Mouse (Mus musculus): Measurements from ENCODE around the gene Slc29a4. TPM values are rescaled to one million over a fixed set of nuclear protein-coding genes. Genes with fewer than 3 reads are reported as not detected.

The Slc29a4 gene
- total and polyA plus RNA-seq, 2 experiments from 2014 or later, result 0.08 to 0.48 TPM

GRCm38 (mm10) chr5:142750173-142750572 lies 57.9 kb downstream of the Slc29a4 start:
- WGBS, result 65% methylated on average over 11 of the region's 11 CpGs

GRCm38 (mm10) chr5:142752241-142752640 lies 59.9 kb downstream of the Slc29a4 start:
- H3K9me3 ChIP-seq (replicated peaks; ENCODE audit: control insufficient read depth, low read length), result no peaks in the 10 kb centered on the region
- 65% methylated on average over 13 of the region's 13 CpGs for WGBS
- no peak overlapping the region for H3K4me3 ChIP-seq (ENCODE audit: low read depth, low read length)
- no peak for ATAC-seq (ENCODE audit: insufficient read depth, low read depth)
- H3K27ac ChIP-seq (ENCODE audit: low read depth), result no peak overlapping the region
- H3K27me3 ChIP-seq (ENCODE audit: control insufficient read depth, insufficient read depth, low read length), result no peaks in the 10 kb centered on the region
- H3K4me2 ChIP-seq (ENCODE audit: low read depth, low read length), result no peak overlapping the region
- H3K4me1 ChIP-seq (ENCODE audit: control insufficient read depth, insufficient read depth), result no peaks in the 10 kb centered on the region
- no peak overlapping the region for H3K9ac ChIP-seq (replicated peaks; ENCODE audit: low read depth, low read length)
- H3K36me3 ChIP-seq (replicated peaks; ENCODE audit: control insufficient read depth, insufficient read depth, low read length), result peaks cover 83% of the 10 kb centered on the region
- no peak for TF ChIP-seq EP300 (IDR thresholded peaks at IDR 0.05; ENCODE audit: low read depth)
- TF ChIP-seq CTCF (IDR thresholded peaks at IDR 0.05; ENCODE audit: low read depth), result no peak
- DNase-seq (ENCODE audit: low spot score), result no peak

More at GRCm38 (mm10) chr5:142750173-142750572, 57.9 kb downstream of the Slc29a4 start:
- Histone ChIP-seq H3K27ac (ENCODE audit: low read depth) (no peak overlapping the region), H3K4me3 (ENCODE audit: low read depth, low read length) (no peak overlapping the region), H3K9ac (replicated peaks; ENCODE audit: low read depth, low read length) (no peak overlapping the region), H3K4me2 (ENCODE audit: low read depth, low read length) (no peak overlapping the region), H3K27me3 (ENCODE audit: control insufficient read depth, insufficient read depth, low read length) (no peaks in the 10 kb centered on the region), H3K36me3 (replicated peaks; ENCODE audit: control insufficient read depth, insufficient read depth, low read length) (peaks cover 74% of the 10 kb centered on the region), H3K4me1 (ENCODE audit: control insufficient read depth, insufficient read depth) (no peaks in the 10 kb centered on the region), H3K9me3 (replicated peaks; ENCODE audit: control insufficient read depth, low read length) (no peaks in the 10 kb centered on the region)
- TF ChIP-seq CTCF (IDR thresholded peaks at IDR 0.05; ENCODE audit: low read depth), result no peak
- TF ChIP-seq EP300 (IDR thresholded peaks at IDR 0.05; ENCODE audit: low read depth), result no peak
- ATAC-seq (ENCODE audit: insufficient read depth, low read depth), result no peak
- no peak for DNase-seq (ENCODE audit: low spot score)

GRCm38 (mm10) chr5:142759786-142760185 lies 67.5 kb downstream of the Slc29a4 start:
- no peaks in the 10 kb centered on the region for H3K9me3 ChIP-seq (replicated peaks; ENCODE audit: control insufficient read depth, low read length)
- no peaks in the 10 kb centered on the region for H3K4me1 ChIP-seq (ENCODE audit: control insufficient read depth, insufficient read depth)
- peaks cover 93% of the 10 kb centered on the region for H3K36me3 ChIP-seq (replicated peaks; ENCODE audit: control insufficient read depth, insufficient read depth, low read length)
- 80% methylated on average over 8 of the region's 8 CpGs for WGBS
- H3K4me2 ChIP-seq (ENCODE audit: low read depth, low read length), result no peak overlapping the region
- no peak for ATAC-seq (ENCODE audit: insufficient read depth, low read depth)
- no peak overlapping the region for H3K9ac ChIP-seq (replicated peaks; ENCODE audit: low read depth, low read length)
- TF ChIP-seq EP300 (IDR thresholded peaks at IDR 0.05; ENCODE audit: low read depth), result no peak
- H3K4me3 ChIP-seq (ENCODE audit: low read depth, low read length), result no peak overlapping the region
- no peak overlapping the region for H3K27ac ChIP-seq (ENCODE audit: low read depth)
- no peaks in the 10 kb centered on the region for H3K27me3 ChIP-seq (ENCODE audit: control insufficient read depth, insufficient read depth, low read length)
- no peak for DNase-seq (ENCODE audit: low spot score)

- no peak overlapping the region for H3K27ac ChIP-seq (ENCODE audit: low read depth)
- WGBS, result 81% methylated on average over 16 of the region's 16 CpGs
- no peak for ATAC-seq (ENCODE audit: insufficient read depth, low read depth)
- no peak overlapping the region for H3K4me2 ChIP-seq (ENCODE audit: low read depth, low read length)
- no peak overlapping the region for H3K9ac ChIP-seq (replicated peaks; ENCODE audit: low read depth, low read length)
- no peak for DNase-seq (ENCODE audit: low spot score)
- peaks cover 95% of the 10 kb centered on the region for H3K36me3 ChIP-seq (replicated peaks; ENCODE audit: control insufficient read depth, insufficient read depth, low read length)
- no peaks in the 10 kb centered on the region for H3K4me1 ChIP-seq (ENCODE audit: control insufficient read depth, insufficient read depth)
- H3K9me3 ChIP-seq (replicated peaks; ENCODE audit: control insufficient read depth, low read length), result no peaks in the 10 kb centered on the region
- TF ChIP-seq EP300 (IDR thresholded peaks at IDR 0.05; ENCODE audit: low read depth) (no peak), CTCF (IDR thresholded peaks at IDR 0.05; ENCODE audit: low read depth) (no peak)
- H3K4me3 ChIP-seq (ENCODE audit: low read depth, low read length), result no peak overlapping the region
- H3K27me3 ChIP-seq (ENCODE audit: control insufficient read depth, insufficient read depth, low read length), result no peaks in the 10 kb centered on the region
These were observed 69.1 kb downstream of the Slc29a4 start for GRCm38 (mm10) chr5:142761326-142761983.

GRCm38 (mm10) chr5:142762082-142762807 lies 69.9 kb downstream of the Slc29a4 start:
- H3K4me1 ChIP-seq (ENCODE audit: control insufficient read depth, insufficient read depth), result no peaks in the 10 kb centered on the region

More at GRCm38 (mm10) chr5:142762082-142762807, 69.9 kb downstream of the Slc29a4 start:
- H3K27me3 ChIP-seq (ENCODE audit: control insufficient read depth, insufficient read depth, low read length), result no peaks in the 10 kb centered on the region
- no peak for ATAC-seq (ENCODE audit: insufficient read depth, low read depth)
- DNase-seq (ENCODE audit: low spot score), result no peak
- no peak overlapping the region for H3K4me3 ChIP-seq (ENCODE audit: low read depth, low read length)
- H3K9me3 ChIP-seq (replicated peaks; ENCODE audit: control insufficient read depth, low read length), result no peaks in the 10 kb centered on the region
- 94% methylated on average over 21 of the region's 21 CpGs for WGBS
- TF ChIP-seq EP300 (IDR thresholded peaks at IDR 0.05; ENCODE audit: low read depth), result no peak
- no peak for TF ChIP-seq CTCF (IDR thresholded peaks at IDR 0.05; ENCODE audit: low read depth)
- H3K9ac ChIP-seq (replicated peaks; ENCODE audit: low read depth, low read length), result no peak overlapping the region
- no peak overlapping the region for H3K27ac ChIP-seq (ENCODE audit: low read depth)
- H3K4me2 ChIP-seq (ENCODE audit: low read depth, low read length), result no peak overlapping the region
- H3K36me3 ChIP-seq (replicated peaks; ENCODE audit: control insufficient read depth, insufficient read depth, low read length), result peaks cover 93% of the 10 kb centered on the region

Data from heart, postnatal 0 days (tissue).